Mouse (Mus musculus): ENCODE measurements around the gene Krtap26-1. TPM values are rescaled to one million over a fixed set of nuclear protein-coding genes. Genes with fewer than 3 reads are reported as not detected.

Gene Krtap26-1
- not detected in 2 replicates for polyA plus RNA-seq (2015; fragmentation: Nextera tagmentation; extraction: Ambion mirVana)

DNA sequence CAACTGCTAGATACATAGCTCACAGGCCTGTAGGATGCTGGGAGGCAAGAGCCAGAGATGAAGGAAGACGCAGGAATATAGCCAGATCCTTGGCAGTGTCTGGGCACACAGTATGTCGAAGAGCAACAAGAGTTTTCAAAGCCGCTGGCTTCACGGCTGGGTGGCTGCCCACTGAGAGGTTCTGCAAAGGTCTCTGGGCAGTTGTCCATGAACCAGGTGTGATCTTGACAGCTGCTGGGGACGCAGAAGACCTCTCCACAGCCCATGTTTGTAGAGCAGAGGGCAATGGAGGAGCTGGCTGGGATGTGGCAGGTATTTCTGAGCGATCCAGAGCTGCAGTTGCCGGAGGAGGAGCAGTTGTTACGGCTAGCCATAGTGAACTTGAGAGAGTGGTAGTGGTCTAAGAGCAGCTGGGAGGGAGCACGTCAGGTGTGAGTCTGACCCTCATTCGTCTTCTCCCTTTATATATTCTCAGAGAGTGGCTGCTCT lies at the start of gene Krtap26-1:
Krtap26-1 (minus strand) TSS at position 439 of the 489 bp plus-strand sequence.
- H3K4me3 ChIP-seq: no peak within 1 kb of the TSS
- H3K9me3 ChIP-seq: no peaks in the 10 kb centered on the region
- no peaks in the 10 kb centered on the region for H3K27me3 ChIP-seq
- H3K27ac ChIP-seq (replicated peaks): no peak within 1 kb of the TSS
- no peak for ATAC-seq (replicated peaks)
- H3K4me1 ChIP-seq: no peaks in the 10 kb centered on the region
- H3K9ac ChIP-seq (replicated peaks): no peak within 1 kb of the TSS
- no peak within 1 kb of the TSS for H3K4me2 ChIP-seq (replicated peaks)
- 87% methylated on average over 10 of the region's 10 CpGs for WGBS
- H3K36me3 ChIP-seq: no peaks in the 10 kb centered on the region

GRCm38 (mm10) chr16:88696256-88696655 lies 48.7 kb upstream of the Krtap26-1 start:
- no peak overlapping the region for H3K9ac ChIP-seq (replicated peaks)
- H3K27me3 ChIP-seq: no peaks in the 10 kb centered on the region
- no peaks in the 10 kb centered on the region for H3K4me1 ChIP-seq
- H3K27ac ChIP-seq (replicated peaks): no peak overlapping the region
- no peaks in the 10 kb centered on the region for H3K36me3 ChIP-seq
- no peaks in the 10 kb centered on the region for H3K9me3 ChIP-seq
- no peak overlapping the region for H3K4me2 ChIP-seq (replicated peaks)
- H3K4me3 ChIP-seq: no peak overlapping the region
- no peak for ATAC-seq (replicated peaks)
- 88% methylated on average over 4 of the region's 4 CpGs for WGBS

DNA sequence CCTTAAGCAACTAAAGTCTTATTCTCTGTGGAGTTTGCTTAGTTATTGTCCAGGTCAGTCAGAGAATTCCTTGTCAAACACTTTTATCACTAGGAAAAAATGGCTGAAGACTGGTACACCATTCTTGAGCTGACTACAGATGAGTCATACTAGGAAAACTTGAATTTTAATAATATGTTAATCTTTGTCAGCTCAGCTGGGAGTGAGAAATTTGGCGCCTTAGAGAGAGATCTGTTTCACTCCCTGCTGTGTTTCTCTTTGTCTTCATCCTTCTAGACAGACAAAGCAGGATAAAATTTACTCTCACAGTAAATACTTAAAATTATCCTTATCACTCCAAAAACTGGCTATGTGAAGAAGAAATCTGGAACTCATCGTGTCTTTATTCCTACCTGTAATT lies 33.7 kb upstream of the Krtap26-1 start:
- WGBS: 24% methylated on average over 2 of the region's 2 CpGs
- Histone ChIP-seq H3K4me1 (no peaks in the 10 kb centered on the region), H3K9me3 (no peaks in the 10 kb centered on the region), H3K4me2 (replicated peaks) (no peak overlapping the region), H3K27me3 (no peaks in the 10 kb centered on the region), H3K9ac (replicated peaks) (no peak overlapping the region), H3K36me3 (no peaks in the 10 kb centered on the region), H3K4me3 (no peak overlapping the region), H3K27ac (replicated peaks) (peak overlapping the region; percentile 63; the same call in 1 of the 2 replicates)
- ATAC-seq (replicated peaks): peak; percentile 81

DNA sequence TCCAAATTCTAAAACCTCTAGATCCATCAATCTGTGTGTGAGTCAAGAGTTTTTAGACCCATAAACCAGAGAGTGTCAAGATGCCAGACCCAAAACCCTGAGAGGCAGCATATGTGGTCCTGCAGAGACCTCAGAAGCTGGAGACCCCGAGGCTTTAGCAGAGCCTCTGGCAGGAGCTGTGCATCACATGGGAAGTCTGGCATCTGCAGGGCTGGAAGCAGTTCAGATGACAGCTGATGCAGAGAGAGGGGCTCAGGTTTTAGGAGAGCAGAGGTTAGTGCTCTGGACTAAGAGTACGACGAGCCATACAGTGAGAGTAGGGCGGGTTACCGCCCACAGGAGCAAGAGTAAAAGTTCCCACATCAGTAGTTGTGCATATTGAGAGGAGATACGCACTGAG lies 31.5 kb upstream of the Krtap26-1 start:
- WGBS: 92% methylated on average over 6 of the region's 6 CpGs
- no peak for ATAC-seq (replicated peaks)
- no peak overlapping the region for H3K9ac ChIP-seq (replicated peaks)
- H3K27me3 ChIP-seq: no peaks in the 10 kb centered on the region
- no peak overlapping the region for H3K4me2 ChIP-seq (replicated peaks)
- H3K4me3 ChIP-seq: no peak overlapping the region
- no peaks in the 10 kb centered on the region for H3K4me1 ChIP-seq
- H3K27ac ChIP-seq (replicated peaks): no peak overlapping the region
- no peaks in the 10 kb centered on the region for H3K36me3 ChIP-seq
- H3K9me3 ChIP-seq: no peaks in the 10 kb centered on the region

GRCm38 (mm10) chr16:88671571-88671970 lies 24.0 kb upstream of the Krtap26-1 start, which contains the start of gene Krtap27-1:
TSS of gene Krtap27-1 (minus strand) at chr16:88671671.
- Histone ChIP-seq H3K27me3 (no peaks in the 10 kb centered on the region), H3K4me2 (replicated peaks) (no peak within 1 kb of the TSS), H3K27ac (replicated peaks) (no peak within 1 kb of the TSS), H3K4me1 (no peaks in the 10 kb centered on the region), H3K9ac (replicated peaks) (no peak within 1 kb of the TSS), H3K4me3 (no peak within 1 kb of the TSS), H3K9me3 (no peaks in the 10 kb centered on the region), H3K36me3 (no peaks in the 10 kb centered on the region)
- ATAC-seq (replicated peaks): no peak
- 88% methylated on average over 4 of the region's 4 CpGs for WGBS

DNA sequence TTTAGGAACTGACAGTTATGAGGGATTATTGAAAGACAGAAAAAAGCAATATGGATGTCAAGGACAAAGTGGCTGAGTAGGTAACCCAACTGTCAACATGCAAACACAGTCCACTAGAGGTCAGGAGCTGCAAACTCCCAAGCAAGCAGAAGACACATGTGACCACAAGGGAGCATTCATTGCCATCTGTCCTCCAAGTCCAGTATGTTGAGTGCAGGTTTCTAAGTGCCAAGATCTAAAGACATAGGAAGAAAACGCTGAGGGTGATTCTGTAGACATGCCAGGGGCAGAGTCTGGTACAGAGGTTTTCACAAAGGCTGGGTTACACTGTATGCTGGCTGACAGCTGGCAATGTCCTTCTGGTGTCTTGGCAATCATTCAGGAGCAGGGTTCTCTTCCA lies 9.8 kb upstream of the Krtap26-1 start:
- Histone ChIP-seq H3K4me3 (no peak overlapping the region), H3K4me2 (replicated peaks) (no peak overlapping the region), H3K9ac (replicated peaks) (no peak overlapping the region), H3K9me3 (no peaks in the 10 kb centered on the region), H3K36me3 (no peaks in the 10 kb centered on the region), H3K27ac (replicated peaks) (no peak overlapping the region), H3K4me1 (no peaks in the 10 kb centered on the region), H3K27me3 (no peaks in the 10 kb centered on the region)
- 0 out of 2 replicates have a peak, but pooled peaks have one; percentile 51 for ATAC-seq (replicated peaks)
- WGBS: 45% methylated on average over 1 of the region's 1 CpGs

DNA sequence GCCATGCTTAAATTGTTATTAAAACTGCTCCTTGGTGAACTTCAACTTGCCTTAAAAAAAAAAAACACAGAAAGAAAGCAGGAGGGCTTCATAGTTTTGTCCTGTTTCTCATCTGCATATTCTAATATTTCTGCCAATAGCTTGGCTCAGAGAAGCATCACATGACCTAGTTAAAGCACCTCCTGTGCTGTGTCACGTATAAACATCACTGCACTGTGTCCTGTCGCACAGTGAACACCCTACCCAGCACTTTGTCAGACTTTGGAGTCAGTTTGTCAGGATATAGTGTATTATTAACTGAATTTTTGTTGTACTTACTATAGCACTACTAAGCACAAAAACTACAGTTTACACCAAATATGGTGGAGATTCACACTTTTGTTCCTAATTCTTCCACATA lies 4.4 kb upstream of the Krtap26-1 start:
- no peaks in the 10 kb centered on the region for H3K36me3 ChIP-seq
- no peak overlapping the region for H3K9ac ChIP-seq (replicated peaks)
- H3K4me3 ChIP-seq: no peak overlapping the region
- no peak overlapping the region for H3K4me2 ChIP-seq (replicated peaks)
- no peak overlapping the region for H3K27ac ChIP-seq (replicated peaks)
- no peak for ATAC-seq (replicated peaks)
- no peaks in the 10 kb centered on the region for H3K27me3 ChIP-seq
- H3K9me3 ChIP-seq: no peaks in the 10 kb centered on the region
- 67% methylated on average over 2 of the region's 2 CpGs for WGBS
- H3K4me1 ChIP-seq: no peaks in the 10 kb centered on the region

DNA sequence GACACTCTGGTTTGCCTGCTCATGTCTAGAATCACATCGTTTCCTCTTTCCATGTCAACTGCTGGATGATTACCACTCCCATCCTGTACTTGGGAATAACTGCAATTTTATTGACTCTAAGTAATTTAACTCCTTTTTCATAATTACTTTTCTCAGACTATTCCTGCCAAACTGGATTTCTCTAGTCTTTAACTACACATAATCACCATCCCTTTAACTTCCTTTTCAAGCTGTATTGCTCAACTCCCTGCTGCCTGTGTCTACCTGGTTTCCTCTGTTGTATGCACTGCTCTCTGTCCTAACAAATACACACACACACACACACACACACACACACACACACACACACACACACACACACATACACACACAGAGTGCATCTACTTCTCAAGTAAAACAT lies 3.5 kb upstream of the Krtap26-1 start:
- 85% methylated on average over 1 of the region's 1 CpGs for WGBS

GRCm38 (mm10) chr16:88646366-88647111 lies 1.1 kb downstream of the Krtap26-1 start:
- H3K4me3 ChIP-seq: no peak overlapping the region
- ATAC-seq (replicated peaks): no peak
- H3K36me3 ChIP-seq: no peaks in the 10 kb centered on the region
- no peak overlapping the region for H3K9ac ChIP-seq (replicated peaks)
- H3K4me1 ChIP-seq: no peaks in the 10 kb centered on the region
- H3K27me3 ChIP-seq: no peaks in the 10 kb centered on the region
- 75% methylated on average over 8 of the region's 8 CpGs for WGBS
- no peak overlapping the region for H3K27ac ChIP-seq (replicated peaks)
- no peaks in the 10 kb centered on the region for H3K9me3 ChIP-seq
- no peak overlapping the region for H3K4me2 ChIP-seq (replicated peaks)

More for the DNA sequence above, 3.5 kb upstream of the Krtap26-1 start:
- Histone ChIP-seq H3K27ac (replicated peaks) (no peak overlapping the region), H3K4me3 (no peak overlapping the region), H3K9ac (replicated peaks) (no peak overlapping the region), H3K9me3 (no peaks in the 10 kb centered on the region), H3K27me3 (no peaks in the 10 kb centered on the region), H3K4me1 (no peaks in the 10 kb centered on the region), H3K36me3 (no peaks in the 10 kb centered on the region), H3K4me2 (replicated peaks) (no peak overlapping the region)
- ATAC-seq (replicated peaks): no peak

GRCm38 (mm10) chr16:88640053-88640452 lies 7.5 kb downstream of the Krtap26-1 start:
- H3K27ac ChIP-seq (replicated peaks): no peak overlapping the region
- 54% methylated on average over 3 of the region's 3 CpGs for WGBS
- H3K36me3 ChIP-seq: no peaks in the 10 kb centered on the region
- no peak overlapping the region for H3K4me3 ChIP-seq
- no peaks in the 10 kb centered on the region for H3K9me3 ChIP-seq
- H3K9ac ChIP-seq (replicated peaks): no peak overlapping the region
- no peaks in the 10 kb centered on the region for H3K27me3 ChIP-seq
- H3K4me1 ChIP-seq: 0 out of 2 replicates have a peak, but pooled peaks cover 3% of the 10 kb centered on the region
- peak; percentile 74 for ATAC-seq (replicated peaks)
- H3K4me2 ChIP-seq (replicated peaks): no peak overlapping the region

DNA sequence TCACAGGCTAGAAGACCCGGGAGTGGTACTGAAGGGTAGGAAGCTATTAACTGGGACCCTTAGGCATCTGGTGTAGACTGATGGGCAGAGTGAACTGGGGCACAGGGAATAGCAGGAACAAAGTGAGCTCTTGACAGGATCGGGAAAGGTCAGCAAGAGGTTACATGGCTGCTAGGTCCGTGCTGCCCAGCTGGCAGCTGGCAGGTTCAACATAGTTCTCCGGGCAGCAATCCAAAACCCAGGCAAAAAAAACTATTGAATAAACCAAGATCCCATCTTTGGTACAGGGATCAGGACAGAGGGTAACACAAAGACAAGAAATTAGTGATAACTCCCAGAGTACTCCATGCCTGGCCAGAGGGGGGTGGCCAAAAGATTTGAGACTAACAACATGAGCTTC lies 12.5 kb downstream of the Krtap26-1 start:
- H3K4me2 ChIP-seq (replicated peaks): no peak overlapping the region
- 0 out of 2 replicates have a peak, but pooled peaks cover 4% of the 10 kb centered on the region for H3K4me1 ChIP-seq
- no peak overlapping the region for H3K27ac ChIP-seq (replicated peaks)
- 53% methylated on average over 4 of the region's 4 CpGs for WGBS
- ATAC-seq (replicated peaks): peak; percentile 70
- no peak overlapping the region for H3K9ac ChIP-seq (replicated peaks)
- no peak overlapping the region for H3K4me3 ChIP-seq
- no peaks in the 10 kb centered on the region for H3K27me3 ChIP-seq
- H3K9me3 ChIP-seq: no peaks in the 10 kb centered on the region
- no peaks in the 10 kb centered on the region for H3K36me3 ChIP-seq

GRCm38 (mm10) chr16:88631474-88631873 lies 16.1 kb downstream of the Krtap26-1 start:
- Histone ChIP-seq H3K4me3 (no peak overlapping the region), H3K27me3 (no peaks in the 10 kb centered on the region), H3K27ac (replicated peaks) (no peak overlapping the region), H3K4me2 (replicated peaks) (no peak overlapping the region), H3K4me1 (0 out of 2 replicates have a peak, but pooled peaks cover 4% of the 10 kb centered on the region), H3K9ac (replicated peaks) (no peak overlapping the region), H3K9me3 (no peaks in the 10 kb centered on the region), H3K36me3 (no peaks in the 10 kb centered on the region)
- no peak for ATAC-seq (replicated peaks)
- WGBS: 86% methylated on average over 4 of the region's 4 CpGs

Data from forebrain, embryonic 15.5 days (tissue).